Mouse (Mus musculus): ENCODE measurements at regions not wholly inside any gene's neighbourhood (a gene's known extent, or its start where the extent isn't known, plus 50 kb on each side); places are given as distances from the start of the nearest gene placed in this dataset.
"Not testable (repeated sequence)": the region's sequence is repeated elsewhere in the genome, so short reads cannot be mapped to it uniquely, and the experiment has no call there.

DNA sequence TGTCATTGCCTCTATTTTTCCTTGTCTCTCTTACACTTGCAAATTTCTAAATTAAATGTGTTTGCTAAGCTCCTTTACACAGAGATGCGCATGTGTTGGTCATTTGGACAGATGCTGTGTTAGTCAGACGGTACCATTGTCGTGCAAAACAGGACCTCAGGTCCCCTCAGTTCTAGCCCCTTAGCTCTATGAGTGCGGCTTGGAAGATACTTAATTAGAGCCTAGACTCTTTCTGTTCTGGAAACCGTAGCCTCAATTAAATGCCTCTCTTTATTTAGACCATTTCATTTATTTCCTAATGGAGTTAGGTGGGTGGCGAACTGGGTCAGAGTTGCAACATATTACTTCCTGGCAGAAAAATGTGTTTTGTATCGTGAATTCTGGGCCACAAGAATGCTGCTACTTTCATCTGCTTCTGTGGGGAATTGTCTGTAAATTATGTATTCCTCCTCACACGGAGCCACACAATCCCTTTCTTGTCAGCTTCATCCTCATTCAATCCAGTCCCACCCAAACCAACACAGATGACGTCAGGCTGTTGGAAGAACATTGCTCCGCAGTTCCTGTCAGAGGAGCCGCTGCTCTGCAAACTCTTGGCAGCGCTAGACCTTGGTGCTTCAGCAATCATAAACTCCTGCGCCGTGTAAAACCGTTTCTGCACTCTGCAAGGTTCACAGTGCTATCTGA is 345.4 kb upstream of the Nova1 start:
- peak; percentile 17 to 51 for DNase-seq
- intact Hi-C loops (cut with DNase I), result no loop called here

DNA sequence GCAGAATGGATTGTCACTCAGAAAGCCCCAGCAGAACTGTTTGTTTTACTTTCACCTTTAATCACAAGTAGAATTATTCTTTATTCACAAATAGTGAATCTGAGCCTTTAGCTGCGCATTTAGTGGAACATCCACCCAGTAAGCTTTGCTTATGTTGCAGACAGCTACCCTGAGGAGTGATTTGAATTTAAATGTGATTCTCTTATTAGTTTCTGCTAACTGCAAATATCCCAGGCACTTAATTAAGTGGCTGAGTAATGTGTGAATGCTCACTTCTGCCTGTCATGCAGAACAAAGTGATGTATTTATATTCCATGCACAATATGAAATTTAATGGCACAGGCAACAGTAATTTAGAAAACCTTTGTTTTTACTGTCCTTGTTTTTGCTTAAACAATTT is 344.4 kb upstream of the Nova1 start:
- intact Hi-C loops (cut with DNase I), result no loop called here
- DNase-seq, result no peak

- no peak for DNase-seq
- intact Hi-C loops (cut with DNase I), result no loop called here
These were observed 344.0 kb upstream of the Nova1 start for GRCm38 (mm10) chr12:47162624-47163151.

- intact Hi-C loops (cut with DNase I), result no loop called here
- no peak for DNase-seq
These were observed 341.9 kb upstream of the Nova1 start for GRCm38 (mm10) chr12:47160626-47161025.

DNA sequence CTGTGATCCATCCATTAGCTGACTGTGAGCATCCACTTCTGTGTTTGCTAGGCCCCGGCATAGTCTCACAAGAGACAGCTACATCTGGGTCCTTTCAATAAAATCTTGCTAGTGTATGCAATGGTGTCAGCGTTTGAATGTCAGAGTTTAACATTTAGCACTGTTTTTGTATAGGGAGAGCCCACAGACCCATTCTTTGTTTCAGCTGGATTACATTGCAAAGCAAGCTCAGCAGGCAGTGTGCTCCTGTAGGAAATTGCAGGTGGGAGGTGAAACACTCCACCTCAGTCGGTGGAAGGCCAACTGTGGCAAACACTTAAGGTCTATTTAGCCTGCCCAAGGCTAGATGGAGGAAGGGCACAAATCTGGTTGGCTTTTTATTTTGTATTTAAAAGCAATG is 337.2 kb upstream of the Nova1 start:
- intact Hi-C loops (cut with DNase I); DNase-seq: not testable (repeated sequence)

- DNase-seq, result no peak
- intact Hi-C loops (cut with DNase I), result no loop called here
These were observed 321.9 kb upstream of the Nova1 start for GRCm38 (mm10) chr12:47140677-47141076.

DNA sequence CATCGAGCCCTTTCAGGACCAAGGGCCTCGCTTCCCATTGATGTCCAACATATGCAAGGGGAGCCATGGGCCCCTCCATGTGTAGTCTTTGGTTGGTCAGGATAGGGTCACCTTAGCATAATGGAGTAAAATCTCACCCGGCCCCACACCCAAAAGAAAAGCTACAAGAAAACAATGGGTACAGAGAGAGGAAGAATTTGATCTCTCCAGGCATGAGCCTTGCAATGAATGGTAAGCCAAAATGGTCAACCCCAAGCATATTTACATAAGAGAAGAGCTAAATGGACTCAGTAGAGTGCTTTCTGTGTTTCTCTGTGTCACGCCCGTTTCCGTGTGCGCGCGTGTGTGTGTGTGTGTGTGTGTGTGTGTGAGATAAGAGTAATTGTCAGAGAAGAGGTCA is 311.1 kb upstream of the Nova1 start:
- no peak for DNase-seq
- intact Hi-C loops (cut with DNase I), result no loop called here

- intact Hi-C loops (cut with DNase I), result no loop called here
- DNase-seq, result no peak
These were observed 309.9 kb upstream of the Nova1 start for GRCm38 (mm10) chr12:47128596-47128995.

DNA sequence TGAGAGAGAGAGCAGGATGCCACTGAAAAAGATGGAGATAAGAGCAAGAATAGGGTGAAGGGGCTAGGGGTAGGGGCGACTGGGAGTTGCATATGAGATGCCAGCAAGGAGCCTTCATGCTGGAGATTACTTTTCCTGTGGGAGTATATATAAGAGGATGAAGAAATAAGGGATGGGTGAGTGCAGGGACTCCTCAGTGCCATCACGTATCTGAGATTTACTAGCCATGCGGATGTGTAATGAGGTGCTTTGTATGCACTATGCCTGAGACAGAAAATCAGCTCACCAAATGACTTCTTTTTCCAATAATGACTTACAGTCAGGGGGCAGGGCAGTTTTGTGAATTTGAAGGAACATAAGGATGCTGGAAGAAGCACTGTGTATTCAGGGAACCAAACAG is 302.7 kb upstream of the Nova1 start:
- intact Hi-C loops (cut with DNase I), result no loop called here
- DNase-seq, result no peak

- DNase-seq, result no peak
- intact Hi-C loops (cut with DNase I), result no loop called here
These were observed 298.8 kb upstream of the Nova1 start for GRCm38 (mm10) chr12:47117504-47117903.

GRCm38 (mm10) chr12:47089234-47089633 is 270.5 kb upstream of the Nova1 start:
- DNase-seq, result no peak
- intact Hi-C loops (cut with DNase I), result no loop called here

- no peak for DNase-seq
- intact Hi-C loops (cut with DNase I), result no loop called here
These were observed 256.2 kb upstream of the Nova1 start for GRCm38 (mm10) chr12:47074961-47075360.

GRCm38 (mm10) chr12:47052474-47052873 is 233.7 kb upstream of the Nova1 start:
- no peak for DNase-seq
- intact Hi-C loops (cut with DNase I), result no loop called here

GRCm38 (mm10) chr12:47020810-47021348 is 202.2 kb upstream of the Nova1 start:
- intact Hi-C loops (cut with DNase I), result no loop called here
- no peak for DNase-seq

GRCm38 (mm10) chr12:46992343-46992742 is 173.6 kb upstream of the Nova1 start:
- intact Hi-C loops (cut with DNase I), result no loop called here
- DNase-seq, result peak in 1 of 2 experiments; percentile 63

GRCm38 (mm10) chr12:46988972-46989371 is 170.2 kb upstream of the Nova1 start:
- intact Hi-C loops (cut with DNase I), result no loop called here
- no peak for DNase-seq

- intact Hi-C loops (cut with DNase I), result no loop called here
- DNase-seq, result no peak
These were observed 131.6 kb upstream of the Nova1 start for GRCm38 (mm10) chr12:46950223-46950779.

DNA sequence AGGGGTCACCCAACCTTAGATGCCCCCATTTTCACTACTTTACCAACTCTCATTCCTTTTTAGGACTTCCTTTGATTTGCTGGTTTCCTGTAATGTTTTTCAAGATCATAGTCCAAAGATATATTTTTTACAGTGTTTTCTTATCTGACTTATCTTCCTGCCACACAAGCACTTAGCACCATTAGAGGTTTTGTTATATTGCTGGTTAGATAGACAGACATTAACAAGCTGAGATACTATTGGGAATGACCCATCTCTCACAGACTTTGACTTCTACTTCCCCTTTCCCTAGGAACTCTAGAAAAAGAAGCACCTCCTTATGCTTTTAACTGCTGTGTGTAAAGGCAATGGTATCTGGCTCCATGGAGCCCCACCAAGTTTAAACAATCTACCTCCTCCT is 127.0 kb upstream of the Nova1 start:
- intact Hi-C loops (cut with DNase I), result no loop called here
- DNase-seq, result no peak

GRCm38 (mm10) chr12:46931086-46931485 is 112.4 kb upstream of the Nova1 start:
- intact Hi-C loops (cut with DNase I), result no loop called here
- no peak for DNase-seq

DNA sequence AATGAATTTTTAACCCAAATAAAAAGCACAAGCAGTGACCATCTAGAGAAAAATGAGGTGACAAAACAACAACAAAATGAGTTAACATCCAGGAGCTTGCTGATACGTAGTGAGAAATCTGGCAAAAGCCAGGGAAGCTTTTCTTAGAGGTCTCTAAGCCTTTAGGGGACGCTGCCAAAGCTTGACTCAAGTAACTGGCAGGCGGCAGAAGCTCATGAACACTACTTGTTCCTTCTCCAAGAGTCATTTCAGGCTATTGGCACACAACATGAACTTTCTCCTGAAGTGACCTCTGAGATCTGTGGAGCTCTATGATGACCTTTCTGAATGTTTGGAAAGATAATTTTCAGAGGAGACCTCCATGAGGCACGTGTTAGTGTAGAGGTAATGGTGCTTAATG is 98.6 kb upstream of the Nova1 start:
- peak in 1 of 2 experiments; percentile 27 for DNase-seq
- intact Hi-C loops (cut with DNase I), result no loop called here

DNA sequence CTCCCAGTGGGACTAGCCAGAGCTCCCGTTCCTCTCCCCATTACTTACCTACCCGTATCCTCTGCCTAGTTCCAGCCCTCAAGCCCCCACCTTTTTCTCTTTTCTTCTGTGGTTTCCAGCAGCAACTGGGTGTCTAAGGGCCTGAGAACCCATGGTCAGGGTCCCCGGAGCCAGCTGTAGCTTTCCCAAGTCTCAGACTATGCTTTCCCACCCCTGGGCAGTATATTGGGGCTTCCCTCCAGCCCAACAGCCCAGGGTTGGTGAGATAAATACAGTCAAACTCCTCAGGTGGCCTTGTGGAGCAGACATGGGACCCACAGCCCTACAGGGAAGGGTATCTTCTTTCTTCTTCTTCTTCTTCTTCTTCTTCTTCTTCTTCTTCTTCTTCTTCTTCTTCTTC is 59.4 kb upstream of the Nova1 start:
- intact Hi-C loops (cut with DNase I), result no loop called here
- DNase-seq, result no peak

- intact Hi-C loops (cut with DNase I), result no loop called here
- no peak for DNase-seq
These were observed 51.4 kb upstream of the Nova1 start for GRCm38 (mm10) chr12:46870130-46870529.

Measured in gastrocnemius, postnatal 36 days (tissue).